Mouse (Mus musculus) olfactory bulb, adult 2 months (tissue): Measurements from ENCODE around the gene Clp1.

Experiments
- CTCF ChIP-seq: fragments of 200-500 bp; IDR thresholded peaks from 2 replicates; pipeline ENCODE4 v1.5.1; 2012; ENCODE audit warnings: low read depth, mild to moderate bottlenecking, low read length, moderate library complexity; ENCODE audit not compliant: insufficient read depth
- POLR2A ChIP-seq: fragments of 200-500 bp; IDR thresholded peaks from 2 replicates; pipeline ENCODE4 v1.6.1; 2012; ENCODE audit warnings: mild to moderate bottlenecking, low read depth, low read length, moderate library complexity; ENCODE audit not compliant: insufficient read depth

- no peak for TF ChIP-seq CTCF
- TF ChIP-seq POLR2A: no peak
These were observed 3.3 kb downstream of the Clp1 start for GRCm38 (mm10) chr2:84723856-84724255.
